Mouse (Mus musculus) erythroblast, adult 5-6 weeks (primary cell): ENCODE results near the gene Fam111a. TPM values are rescaled to one million over a fixed set of nuclear protein-coding genes. Genes with fewer than 3 reads are reported as not detected.

Source experiments
- ATAC-seq: replicated peaks from 2 replicates; pipeline ENCODE4 v1.8.0; 2016; ENCODE audit warnings: moderate number of reproducible peaks, mild to moderate bottlenecking, moderate TSS enrichment, inconsistent platforms; ENCODE audit not compliant: poor library complexity, low FRiP score, severe bottlenecking
- total RNA-seq, 2 experiments: library from RNA; stranded (forward) in 1 of 2; stranded (reverse) in 1 of 2; fragments of 150-400 nt in 1 of 2; fragments of 200-764, 138-1000 nt in 1 of 2; gene quantifications; 2 replicates each; pipeline versions ENCODE4 v1.2.3 to v1.2.4; 2015 to 2017; ENCODE audit warnings: low replicate concordance in 2 of 2

The Fam111a gene
- total RNA-seq, 2 experiments from 2014 or later = 79.9 to 112 TPM

- ATAC-seq = no peak
Observed at GRCm38 (mm10) chr19:12598674-12599073, 53.1 kb downstream of the Fam111a start.

DNA sequence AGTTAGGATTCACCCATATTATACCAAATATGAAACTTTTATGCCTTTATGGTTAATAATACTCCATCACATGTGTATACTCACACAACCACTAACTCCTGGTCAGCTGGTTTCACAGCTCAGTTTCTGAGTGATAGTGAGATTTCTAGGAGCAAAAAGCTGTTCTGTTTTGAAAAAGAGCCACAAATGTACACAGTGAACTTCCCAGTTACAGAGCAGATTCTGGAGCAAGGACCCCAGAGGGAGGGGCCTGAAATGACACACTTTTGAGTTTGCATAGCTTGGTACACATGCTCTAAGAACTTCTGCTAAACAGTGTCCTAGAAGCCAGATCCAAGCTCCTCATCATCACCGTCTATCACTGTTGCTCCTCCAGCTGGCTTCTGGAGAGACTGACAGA is 54.1 kb downstream of the Fam111a start, which contains the start of gene Gm4952:
Gene Gm4952 (plus strand): TSS at position 301 of the 400 bp plus-strand sequence.
- ATAC-seq = no peak

DNA sequence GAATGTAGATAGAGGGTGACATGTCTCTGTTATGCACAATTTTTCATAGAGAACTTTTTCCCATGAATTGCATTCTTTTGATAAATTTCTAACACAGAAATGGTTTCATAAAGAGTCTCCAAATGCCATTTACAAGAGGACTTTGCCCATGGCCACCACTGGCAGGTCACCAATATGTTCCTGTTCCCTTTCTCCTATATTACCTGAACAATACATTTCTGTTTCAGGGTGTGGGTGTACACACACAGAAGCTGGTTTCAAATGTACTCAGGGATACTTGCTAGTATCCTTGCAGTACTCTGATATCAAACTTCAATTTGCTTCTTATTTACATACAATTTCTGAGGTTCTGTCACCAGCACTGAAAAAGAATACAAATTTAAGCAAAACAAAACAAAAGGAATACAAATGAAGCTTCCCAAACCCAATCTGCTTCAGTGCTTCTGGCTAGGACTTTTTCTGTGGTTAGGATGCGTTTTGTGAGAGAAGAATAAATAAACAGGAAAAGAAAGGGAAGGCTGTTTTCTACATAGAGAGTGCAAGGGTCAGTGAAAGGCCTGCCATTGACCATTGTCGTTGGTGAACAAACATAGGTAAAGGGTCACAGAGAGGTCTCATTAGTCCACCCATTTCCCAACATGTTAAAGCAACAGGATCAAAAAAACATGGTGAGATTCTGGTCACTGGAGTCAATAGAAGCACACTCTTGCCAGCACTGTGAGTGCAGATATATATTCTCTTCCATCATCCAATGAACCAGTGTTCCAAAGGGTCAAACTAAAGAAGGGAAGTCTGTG is 55.3 kb downstream of the Fam111a start:
- ATAC-seq = no peak

DNA sequence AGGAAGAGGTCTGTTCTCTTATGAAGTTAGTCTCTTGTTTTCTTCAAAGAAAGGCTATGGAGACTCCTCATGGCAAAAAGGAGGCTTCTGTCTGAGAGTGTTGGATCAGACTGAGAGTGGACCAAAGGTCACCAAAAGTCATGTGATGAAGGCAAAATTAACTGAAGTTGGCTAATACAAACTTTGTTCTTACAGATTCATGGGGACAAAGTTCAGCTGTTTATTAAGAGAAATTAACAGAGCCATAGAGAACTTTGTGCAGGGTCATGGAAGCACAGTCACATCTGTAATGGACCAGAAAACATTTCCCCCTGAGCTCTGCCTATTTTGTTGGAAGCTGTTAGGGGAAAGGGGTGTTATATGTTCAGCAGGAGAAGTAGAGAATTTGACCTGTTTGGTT is 62.8 kb downstream of the Fam111a start:
- no peak for ATAC-seq

GRCm38 (mm10) chr19:12613646-12614045 is 68.1 kb downstream of the Fam111a start:
- ATAC-seq = no peak

GRCm38 (mm10) chr19:12633176-12633575 is 87.6 kb downstream of the Fam111a start, which contains the start of gene Glyat:
Gene Glyat (plus strand): TSS chr19:12633308.
- no peak for ATAC-seq

DNA sequence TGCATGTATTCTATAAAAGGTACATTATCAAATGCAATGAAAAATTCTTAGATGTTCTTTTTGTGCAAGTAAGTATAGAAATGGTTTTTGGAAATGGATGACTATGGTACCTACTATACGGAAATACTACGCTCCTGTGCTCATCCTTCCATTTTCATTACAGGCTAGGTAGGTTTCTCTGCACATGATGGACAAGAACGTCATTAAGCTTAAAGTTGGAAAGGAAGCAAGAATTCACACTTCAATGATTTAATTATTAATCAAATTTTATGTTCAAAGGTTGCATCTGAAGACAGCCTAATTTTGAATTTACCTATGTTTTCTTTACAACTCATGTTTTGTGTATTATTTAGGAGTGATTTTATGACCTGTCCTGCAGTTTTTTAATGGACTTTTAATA is 88.7 kb downstream of the Fam111a start:
- ATAC-seq = no peak

DNA sequence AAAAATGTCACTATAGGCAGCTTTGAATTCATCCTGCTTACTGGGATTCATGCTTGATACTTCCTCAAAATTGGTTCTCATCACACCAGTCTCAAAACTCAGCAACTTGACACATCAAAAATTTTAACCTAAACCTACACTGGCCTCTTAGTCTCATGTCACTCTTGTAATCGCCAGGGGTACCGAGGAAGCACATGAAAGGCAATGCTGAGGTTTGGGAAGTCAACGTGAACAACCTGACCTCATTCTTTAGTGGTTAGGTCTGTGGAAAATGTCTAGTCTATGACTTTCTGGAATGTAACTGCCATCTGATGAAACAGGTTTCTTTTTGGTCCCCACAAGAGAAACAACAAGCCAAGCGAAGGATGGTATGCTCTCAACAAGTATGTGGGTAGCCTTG is 89.4 kb downstream of the Fam111a start:
- ATAC-seq = no peak

GRCm38 (mm10) chr19:12636863-12637262 is 91.3 kb downstream of the Fam111a start:
- no peak for ATAC-seq

GRCm38 (mm10) chr19:12638049-12638448 is 92.5 kb downstream of the Fam111a start:
- no peak for ATAC-seq

Other genes with a start within 250 kb of the Fam111a start
- not detected in 2 replicates for gene Olfr1436, start 246.6 kb upstream of the Fam111a start, total RNA-seq (2015; ENCODE audit: low replicate concordance)
- gene Olfr1436, start 246.6 kb upstream of the Fam111a start, total RNA-seq (2017; ENCODE audit: low replicate concordance) = not detected in 2 replicates
- gene Olfr1437, start 220.6 kb upstream of the Fam111a start, total RNA-seq (2015; ENCODE audit: low replicate concordance) = not detected in 2 replicates
- not detected in 2 replicates for gene Olfr1437, start 220.6 kb upstream of the Fam111a start, total RNA-seq (2017; ENCODE audit: low replicate concordance)
- gene Olfr1438-ps1, start 209.8 kb upstream of the Fam111a start, total RNA-seq (2015; ENCODE audit: low replicate concordance) = not detected in 2 replicates
- gene Olfr1438-ps1, start 209.8 kb upstream of the Fam111a start, total RNA-seq (2017; ENCODE audit: low replicate concordance) = 0.28 TPM in 1 of 2 replicates, not detected in the other
- not detected in 2 replicates for gene Olfr1440, start 158.5 kb upstream of the Fam111a start, total RNA-seq (2015; ENCODE audit: low replicate concordance)
- gene Olfr1440, start 158.5 kb upstream of the Fam111a start, total RNA-seq (2017; ENCODE audit: low replicate concordance) = not detected in 2 replicates
- not detected in 2 replicates for gene Olfr1441, start 128.3 kb upstream of the Fam111a start, total RNA-seq (2015; ENCODE audit: low replicate concordance)
- not detected in 2 replicates for gene Olfr1441, start 128.3 kb upstream of the Fam111a start, total RNA-seq (2017; ENCODE audit: low replicate concordance)
- gene Pfpl, start 117.8 kb upstream of the Fam111a start, total RNA-seq (2015; ENCODE audit: low replicate concordance) = not detected in 2 replicates
- not detected in 2 replicates for gene Pfpl, start 117.8 kb upstream of the Fam111a start, total RNA-seq (2017; ENCODE audit: low replicate concordance)
- gene Mpeg1, start 85.0 kb upstream of the Fam111a start, total RNA-seq (2015; ENCODE audit: low replicate concordance) = 92.8 and 101 TPM in 2 replicates
- 46.2 and 49.6 TPM in 2 replicates for gene Mpeg1, start 85.0 kb upstream of the Fam111a start, total RNA-seq (2017; ENCODE audit: low replicate concordance)
- 8.3 and 8.6 TPM in 2 replicates for gene Dtx4, start 44.3 kb upstream of the Fam111a start, total RNA-seq (2015; ENCODE audit: low replicate concordance)
- 4.2 and 6.0 TPM in 2 replicates for gene Dtx4, start 44.3 kb upstream of the Fam111a start, total RNA-seq (2017; ENCODE audit: low replicate concordance)
- not detected in 2 replicates for gene Gm4952, start 54.2 kb downstream of the Fam111a start, total RNA-seq (2015; ENCODE audit: low replicate concordance)
- 0.14 TPM in 1 of 2 replicates, not detected in the other for gene Gm4952, start 54.2 kb downstream of the Fam111a start, total RNA-seq (2017; ENCODE audit: low replicate concordance)
- gene Glyat, start 87.6 kb downstream of the Fam111a start, total RNA-seq (2015; ENCODE audit: low replicate concordance) = not detected in 2 replicates
- not detected in 2 replicates for gene Glyat, start 87.6 kb downstream of the Fam111a start, total RNA-seq (2017; ENCODE audit: low replicate concordance)
- gene Olfr1442, start 124.7 kb downstream of the Fam111a start, total RNA-seq (2015; ENCODE audit: low replicate concordance) = not detected in 2 replicates
- not detected in 2 replicates for gene Olfr1442, start 124.7 kb downstream of the Fam111a start, total RNA-seq (2017; ENCODE audit: low replicate concordance)
- gene Olfr1443, start 132.4 kb downstream of the Fam111a start, total RNA-seq (2015; ENCODE audit: low replicate concordance) = not detected in 2 replicates
- not detected in 2 replicates for gene Olfr1443, start 132.4 kb downstream of the Fam111a start, total RNA-seq (2017; ENCODE audit: low replicate concordance)
- gene Keg1, start 150.0 kb downstream of the Fam111a start, total RNA-seq (2015; ENCODE audit: low replicate concordance) = not detected in 2 replicates
- gene Keg1, start 150.0 kb downstream of the Fam111a start, total RNA-seq (2017; ENCODE audit: low replicate concordance) = not detected in 2 replicates
- 7.5 TPM in 1 of 2 replicates, not detected in the other for gene Cntf, start 219.9 kb downstream of the Fam111a start, total RNA-seq (2015; ENCODE audit: low replicate concordance)
- gene Cntf, start 219.9 kb downstream of the Fam111a start, total RNA-seq (2017; ENCODE audit: low replicate concordance) = not detected in 2 replicates